Mouse (Mus musculus) embryonic facial prominence, embryonic 15.5 days (tissue): ENCODE data around the gene Icam1. TPM values are rescaled to one million over a fixed set of nuclear protein-coding genes. Genes with fewer than 3 reads are reported as not detected.

ENCODE experiments used
- ATAC-seq: fragments of 200-750 bp; cut with Nextera tagmentation; 2 replicates; pipeline ENCODE4 v1.8.0; 2017; ENCODE audit warnings: low read depth, moderate TSS enrichment; ENCODE audit not compliant: insufficient number of reproducible peaks, low FRiP score, low TSS enrichment
- H3K27ac ChIP-seq: fragments of 300-500 bp; sonication (generic); replicated peaks from 2 replicates; pipeline ENCODE4 v1.5.1; 2015; ENCODE audit warnings: mild to moderate bottlenecking, inconsistent platforms
- H3K27me3 ChIP-seq: fragments of 300-500 bp; sonication (generic); 2 replicates; pipeline ENCODE4 v1.6.1; 2015; ENCODE audit warnings: inconsistent platforms
- H3K36me3 ChIP-seq: fragments of 300-500 bp; sonication (generic); 2 replicates; pipeline ENCODE4 v1.6.1; 2015; ENCODE audit warnings: mild to moderate bottlenecking, inconsistent platforms
- H3K4me1 ChIP-seq: fragments of 300-500 bp; sonication (generic); 2 replicates; pipeline ENCODE4 v1.6.1; 2015; ENCODE audit warnings: inconsistent platforms
- H3K4me2 ChIP-seq: fragments of 300-500 bp; sonication (generic); replicated peaks from 2 replicates; pipeline ENCODE4 v1.6.1; 2015; ENCODE audit warnings: mild to moderate bottlenecking, inconsistent platforms
- H3K4me3 ChIP-seq: fragments of 300-500 bp; sonication (generic); replicated peaks from 2 replicates; pipeline ENCODE4 v1.5.1; 2015; ENCODE audit warnings: mild to moderate bottlenecking, inconsistent platforms
- H3K9ac ChIP-seq: fragments of 300-500 bp; sonication (generic); 2 replicates; pipeline ENCODE4 v1.6.1; 2015; ENCODE audit warnings: inconsistent platforms
- H3K9me3 ChIP-seq: fragments of 300-500 bp; sonication (generic); replicated peaks from 2 replicates; pipeline ENCODE4 v1.6.1; 2016; ENCODE audit warnings: inconsistent platforms
- WGBS: fragments of 180-500 bp; shearing (Covaris S2); methylation state at CpG from one replicate; pipeline ENCODE4 v1.1.7; 2015; 5-methylcytosine and 5-hydroxymethylcytosine counted together
- polyA plus RNA-seq: library from polyadenylated mRNA; unstranded; fragments of >200 nt; fragmentation: Nextera tagmentation; extraction: Ambion mirVana; gene quantifications from 2 replicates; pipeline ENCODE4 v1.2.1, GENCODE M21; 2015

The Icam1 gene
- polyA plus RNA-seq, 1 experiment from 2014 or later = 21.7 TPM

- no peak for ATAC-seq
- WGBS = 87% methylated on average over 12 of the region's 12 CpGs
- Histone ChIP-seq H3K27ac (no peak overlapping the region), H3K4me2 (no peak overlapping the region), H3K9me3 (no peaks in the 10 kb centered on the region), H3K27me3 (peaks cover 22% of the 10 kb centered on the region), H3K36me3 (no peaks in the 10 kb centered on the region), H3K4me1 (peaks cover 28% of the 10 kb centered on the region), H3K9ac (no peak overlapping the region), H3K4me3 (no peak overlapping the region)
Measured at GRCm38 (mm10) chr9:21026849-21027248, 11.1 kb downstream of the Icam1 start.

GRCm38 (mm10) chr9:21027774-21028290, 12.0 kb downstream of the Icam1 start:
- Histone ChIP-seq H3K36me3 (no peaks in the 10 kb centered on the region), H3K4me1 (peaks cover 37% of the 10 kb centered on the region), H3K4me3 (no peak overlapping the region), H3K9ac (no peak overlapping the region), H3K27me3 (peaks cover 32% of the 10 kb centered on the region), H3K9me3 (no peaks in the 10 kb centered on the region), H3K4me2 (no peak overlapping the region), H3K27ac (no peak overlapping the region)
- 53% methylated on average over 8 of the region's 8 CpGs for WGBS
- ATAC-seq = no peak

- ATAC-seq = no peak
- peaks cover 45% of the 10 kb centered on the region for H3K4me1 ChIP-seq
- H3K9ac ChIP-seq = no peak overlapping the region
Measured at GRCm38 (mm10) chr9:21028560-21029110, 12.8 kb downstream of the Icam1 start.

DNA sequence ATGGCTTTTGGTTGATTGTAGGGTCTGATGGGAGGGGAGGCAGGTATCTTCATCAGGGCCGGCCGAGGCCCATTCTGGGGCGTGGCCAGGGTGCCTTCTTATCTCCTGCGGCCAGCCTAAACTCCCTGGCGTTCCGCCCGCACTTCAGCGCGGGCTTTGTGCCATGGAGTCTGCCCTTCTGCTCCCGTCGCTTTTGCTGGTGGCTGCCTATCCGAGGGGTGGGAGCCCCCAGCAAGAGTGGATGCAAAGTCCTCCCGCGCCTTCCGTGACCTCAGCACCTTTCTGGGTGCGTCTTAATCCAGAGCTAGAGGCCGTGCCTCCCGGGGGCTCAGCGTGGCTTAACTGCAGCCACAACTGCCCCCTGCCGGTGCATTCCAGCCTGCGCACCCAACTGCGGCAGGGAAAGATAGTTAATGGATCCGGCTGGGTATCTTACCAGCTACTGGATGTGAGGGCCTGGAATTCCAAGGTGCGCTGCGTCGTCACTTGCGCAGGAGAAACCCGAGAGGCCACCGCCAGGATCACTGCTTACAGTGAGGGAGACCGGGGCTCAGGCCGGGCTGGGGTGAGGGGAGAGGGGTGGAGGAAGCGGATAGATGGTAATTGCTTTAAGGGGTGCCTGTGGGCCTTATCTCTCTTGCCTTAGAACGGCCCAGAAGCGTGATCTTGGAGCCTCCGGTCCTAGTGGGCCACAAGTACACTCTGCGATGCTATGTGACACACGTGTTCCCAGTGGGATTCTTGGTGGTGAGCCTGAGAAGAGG, 13.7 kb downstream of the Icam1 start, which contains the start of gene Icam4:
Icam4 (plus strand) TSS at position 83 of the 764 bp plus-strand sequence.
- Histone ChIP-seq H3K27me3 (peaks cover 47% of the 10 kb centered on the region), H3K4me2 (peak within 1 kb of the TSS; percentile 98), H3K36me3 (no peaks in the 10 kb centered on the region), H3K9me3 (no peaks in the 10 kb centered on the region), H3K4me3 (peak within 1 kb of the TSS; percentile 59), H3K4me1 (peaks cover 47% of the 10 kb centered on the region), H3K27ac (no peak within 1 kb of the TSS), H3K9ac (no peak within 1 kb of the TSS)
- WGBS = 2% methylated on average over 37 of the region's 37 CpGs
- ATAC-seq = no peak

More at GRCm38 (mm10) chr9:21028560-21029110, 12.8 kb downstream of the Icam1 start:
- Histone ChIP-seq H3K27me3 (peaks cover 40% of the 10 kb centered on the region), H3K36me3 (no peaks in the 10 kb centered on the region), H3K4me2 (no peak overlapping the region), H3K27ac (no peak overlapping the region), H3K9me3 (no peaks in the 10 kb centered on the region), H3K4me3 (no peak overlapping the region)
- 65% methylated on average over 6 of the region's 6 CpGs for WGBS

GRCm38 (mm10) chr9:21030055-21030600, 14.3 kb downstream of the Icam1 start:
- Histone ChIP-seq H3K4me1 (peaks cover 52% of the 10 kb centered on the region), H3K9ac (no peak overlapping the region), H3K4me2 (peak overlapping the region; percentile 98), H3K27me3 (peaks cover 54% of the 10 kb centered on the region), H3K4me3 (peak overlapping the region; percentile 59), H3K9me3 (no peaks in the 10 kb centered on the region), H3K36me3 (no peaks in the 10 kb centered on the region), H3K27ac (no peak overlapping the region)
- 25% methylated on average over 22 of the region's 22 CpGs for WGBS
- ATAC-seq = no peak

GRCm38 (mm10) chr9:21030781-21031250, 15.0 kb downstream of the Icam1 start:
- H3K27ac ChIP-seq = peak overlapping the region; percentile 49; the same call in 1 of the 2 replicates
- H3K27me3 ChIP-seq = peaks cover 60% of the 10 kb centered on the region
- H3K9me3 ChIP-seq = no peaks in the 10 kb centered on the region
- H3K4me3 ChIP-seq = peak overlapping the region; percentile 59
- no peaks in the 10 kb centered on the region for H3K36me3 ChIP-seq
- WGBS = under 1% methylated on average over 13 of the region's 13 CpGs
- ATAC-seq = peak; percentile 73
- H3K9ac ChIP-seq = no peak overlapping the region
- H3K4me1 ChIP-seq = peaks cover 52% of the 10 kb centered on the region
- peak overlapping the region; percentile 98 for H3K4me2 ChIP-seq

GRCm38 (mm10) chr9:21031251-21031895, 15.6 kb downstream of the Icam1 start:
- Histone ChIP-seq H3K9ac (0 out of 2 replicates have a peak overlapping the region, but pooled peaks have one; percentile 21), H3K4me3 (peak overlapping the region; percentile 59), H3K36me3 (no peaks in the 10 kb centered on the region), H3K27ac (peak overlapping the region; percentile 49; the same call in 1 of the 2 replicates), H3K27me3 (peaks cover 66% of the 10 kb centered on the region), H3K4me2 (peak overlapping the region; percentile 98), H3K9me3 (no peaks in the 10 kb centered on the region), H3K4me1 (peaks cover 55% of the 10 kb centered on the region)
- peak; percentile 31; the same call in 1 of the 2 replicates for ATAC-seq
- under 1% methylated on average over 36 of the region's 36 CpGs for WGBS

- H3K4me2 ChIP-seq = peak within 1 kb of the TSS; percentile 98
- no peaks in the 10 kb centered on the region for H3K36me3 ChIP-seq
- H3K27me3 ChIP-seq = peaks cover 72% of the 10 kb centered on the region
- peaks cover 60% of the 10 kb centered on the region for H3K4me1 ChIP-seq
- peak within 1 kb of the TSS; percentile 49; the same call in 1 of the 2 replicates for H3K27ac ChIP-seq
- peak within 1 kb of the TSS; percentile 37; the same call in 1 of the 2 replicates for H3K9ac ChIP-seq
- no peaks in the 10 kb centered on the region for H3K9me3 ChIP-seq
- WGBS = under 1% methylated on average over 35 of the region's 35 CpGs
- ATAC-seq = 0 out of 2 replicates have a peak, but pooled peaks have one; percentile 15
- peak within 1 kb of the TSS; percentile 59 for H3K4me3 ChIP-seq
Measured at GRCm38 (mm10) chr9:21031896-21032351, 16.1 kb downstream of the Icam1 start, which contains the start of gene Icam5. Icam5 (plus strand) TSS chr9:21032073.

DNA sequence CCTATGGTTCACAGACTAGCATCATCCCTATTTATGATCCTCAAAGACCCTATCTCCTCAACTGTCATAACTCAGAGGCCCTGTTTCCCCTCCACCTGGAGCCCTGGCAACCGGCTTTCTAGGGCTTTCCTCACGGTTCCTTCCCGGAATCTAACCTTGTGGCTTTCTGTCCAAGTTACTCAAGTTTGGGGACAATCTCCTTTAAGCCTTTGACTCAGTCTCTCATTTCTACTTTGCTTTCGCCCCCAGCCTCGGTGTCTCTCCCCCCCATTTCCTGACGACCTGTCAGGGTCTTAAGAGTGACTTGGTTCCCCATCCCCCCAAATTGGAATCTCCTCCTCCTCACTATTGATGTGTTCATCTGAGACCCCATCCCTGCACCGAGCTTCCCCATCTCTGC, 16.7 kb downstream of the Icam1 start:
- Histone ChIP-seq H3K9me3 (no peaks in the 10 kb centered on the region), H3K4me1 (peaks cover 65% of the 10 kb centered on the region), H3K4me2 (peak overlapping the region; percentile 98), H3K4me3 (peak overlapping the region; percentile 59), H3K36me3 (no peaks in the 10 kb centered on the region), H3K9ac (0 out of 2 replicates have a peak overlapping the region, but pooled peaks have one; percentile 37), H3K27me3 (peaks cover 77% of the 10 kb centered on the region), H3K27ac (no peak overlapping the region)
- no peak for ATAC-seq
- WGBS = 2% methylated on average over 7 of the region's 7 CpGs

DNA sequence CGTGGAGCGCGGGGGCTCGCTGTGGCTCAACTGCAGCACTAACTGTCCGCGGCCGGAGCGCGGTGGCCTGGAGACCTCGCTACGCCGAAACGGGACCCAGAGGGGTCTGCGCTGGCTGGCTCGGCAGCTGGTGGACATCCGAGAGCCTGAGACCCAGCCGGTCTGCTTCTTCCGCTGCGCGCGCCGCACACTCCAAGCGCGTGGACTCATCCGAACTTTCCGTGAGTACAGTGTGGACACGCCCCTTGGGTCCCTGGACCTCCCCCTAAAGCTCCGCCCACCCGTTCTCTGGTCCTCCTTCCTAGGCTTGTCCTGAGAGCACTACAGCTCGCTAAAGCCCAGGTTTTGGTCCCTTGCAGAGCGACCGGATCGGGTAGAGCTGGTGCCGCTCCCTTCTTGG, 17.4 kb downstream of the Icam1 start:
- Histone ChIP-seq H3K27ac (no peak overlapping the region), H3K27me3 (peaks cover 84% of the 10 kb centered on the region), H3K9ac (peak overlapping the region; percentile 37; the same call in 1 of the 2 replicates), H3K9me3 (no peaks in the 10 kb centered on the region), H3K4me1 (peaks cover 67% of the 10 kb centered on the region), H3K36me3 (no peaks in the 10 kb centered on the region), H3K4me2 (peak overlapping the region; percentile 98), H3K4me3 (peak overlapping the region; percentile 59)
- ATAC-seq = 0 out of 2 replicates have a peak, but pooled peaks have one; percentile 52
- 1% methylated on average over 33 of the region's 34 CpGs for WGBS
